Mouse (Mus musculus) ovary, adult 10 weeks (tissue): Measurements from ENCODE around the gene Cxxc4. TPM values are rescaled to one million over a fixed set of nuclear protein-coding genes. Genes with fewer than 3 reads are reported as not detected.

Experiments
- polyA plus RNA-seq: library from polyadenylated mRNA; stranded (reverse); fragments of 350-450 nt; fragmentation: Illumina TruSeq; extraction: RNeasy Lipid Tissue Mini Kit (QIAGEN cat#74804); gene quantifications from one replicate; pipeline ENCODE4 v1.2.3, GENCODE M21; 2014

Gene Cxxc4
- 103 TPM for polyA plus RNA-seq

GRCm38 (mm10) chr3:134236414-134237112 is at the start of gene Cxxc4:
Cxxc4 (plus strand) TSS chr3:134236484.

